Mouse (Mus musculus) embryonic facial prominence, embryonic 14.5 days (tissue): ENCODE results near the gene Wdr77. TPM values are rescaled to one million over a fixed set of nuclear protein-coding genes. Genes with fewer than 3 reads are reported as not detected.
"Not testable (repeated sequence)": the region's sequence is repeated elsewhere in the genome, so short reads cannot be mapped to it uniquely, and the experiment has no call there.

Experiments used
- ATAC-seq: fragments of 200-750 bp; cut with Nextera tagmentation; 2 replicates; pipeline ENCODE4 v1.8.0; 2017; ENCODE audit warnings: low read depth, moderate number of reproducible peaks, moderate TSS enrichment
- DNase-seq: peaks from one replicate; pipeline ENCODE4 v3.0.0-alpha.2; 2015; ENCODE audit warnings: low spot score
- H3K27ac ChIP-seq: fragments of 300-500 bp; sonication (generic); replicated peaks from 2 replicates; pipeline ENCODE4 v1.5.1; 2014; ENCODE audit warnings: low read depth, mild to moderate bottlenecking, low read length, moderate library complexity
- H3K27me3 ChIP-seq: fragments of 300-500 bp; sonication (generic); replicated peaks from 2 replicates; pipeline ENCODE4 v1.6.1; 2014; ENCODE audit warnings: low read length; ENCODE audit not compliant: control insufficient read depth, insufficient read depth
- H3K36me3 ChIP-seq: fragments of 300-500 bp; sonication (generic); 2 replicates; pipeline ENCODE4 v1.6.1; 2014; ENCODE audit warnings: low read length, mixed read lengths; ENCODE audit not compliant: control insufficient read depth, insufficient read depth
- H3K4me1 ChIP-seq: fragments of 300-500 bp; sonication (generic); 2 replicates; pipeline ENCODE4 v1.6.1; 2014; ENCODE audit warnings: antibody characterized with exemption, low read length; ENCODE audit not compliant: control insufficient read depth, insufficient read depth
- H3K4me2 ChIP-seq: fragments of 300-500 bp; sonication (generic); 2 replicates; pipeline ENCODE4 v1.6.1; 2014; ENCODE audit warnings: low read depth, mild to moderate bottlenecking, low read length, moderate library complexity, mixed read lengths
- H3K4me3 ChIP-seq: fragments of 300-500 bp; sonication (generic); 2 replicates; pipeline ENCODE4 v1.5.1; 2014; ENCODE audit warnings: low read depth, mild to moderate bottlenecking, low read length
- H3K9ac ChIP-seq: fragments of 300-500 bp; sonication (generic); 2 replicates; pipeline ENCODE4 v1.6.1; 2014; ENCODE audit warnings: low read depth, mild to moderate bottlenecking, low read length, moderate library complexity, mixed read lengths
- H3K9me3 ChIP-seq: fragments of 300-500 bp; sonication (generic); 2 replicates; pipeline ENCODE4 v1.6.1; 2016; ENCODE audit warnings: low read length; ENCODE audit not compliant: control insufficient read depth
- WGBS: fragments of 180-500 bp; shearing (Covaris S2); extraction: QIAGEN DNeasy Blood & Tissue Kit; methylation state at CpG from one replicate; pipeline ENCODE4 v1.1.7; 2014; 5-methylcytosine and 5-hydroxymethylcytosine counted together
- polyA plus RNA-seq: library from polyadenylated mRNA; unstranded; fragments of >200 nt; fragmentation: Nextera tagmentation; extraction: Ambion mirVana; gene quantifications from 2 replicates; pipeline ENCODE4 v1.2.1, GENCODE M21; 2014

The Wdr77 gene
- polyA plus RNA-seq, 1 experiment from 2014 or later, result 100 TPM

GRCm38 (mm10) chr3:105920743-105921142 lies 38.4 kb upstream of the Wdr77 start:
- not testable (repeated sequence) for H3K9me3 ChIP-seq, H3K27ac ChIP-seq, H3K9ac ChIP-seq, H3K4me2 ChIP-seq, DNase-seq, H3K36me3 ChIP-seq, ATAC-seq, H3K4me1 ChIP-seq, H3K27me3 ChIP-seq, H3K4me3 ChIP-seq

GRCm38 (mm10) chr3:105921959-105922358 lies 37.2 kb upstream of the Wdr77 start:
- Histone ChIP-seq H3K9ac (no peak overlapping the region), H3K27ac (no peak overlapping the region), H3K27me3 (no peaks in the 10 kb centered on the region), H3K4me1 (no peaks in the 10 kb centered on the region), H3K4me2 (no peak overlapping the region), H3K4me3 (no peak overlapping the region), H3K9me3 (no peaks in the 10 kb centered on the region), H3K36me3 (no peaks in the 10 kb centered on the region)
- ATAC-seq (no peak), DNase-seq (no peak)
- WGBS, result 75% methylated on average over 2 of the region's 2 CpGs

GRCm38 (mm10) chr3:105924616-105925015 lies 34.6 kb upstream of the Wdr77 start:
- H3K27ac ChIP-seq, result no peak overlapping the region
- no peaks in the 10 kb centered on the region for H3K27me3 ChIP-seq
- H3K4me1 ChIP-seq, result no peaks in the 10 kb centered on the region
- ATAC-seq (no peak), DNase-seq (no peak)
- H3K9me3 ChIP-seq, result no peaks in the 10 kb centered on the region
- H3K36me3 ChIP-seq, result no peaks in the 10 kb centered on the region
- H3K4me2 ChIP-seq, result no peak overlapping the region
- no peak overlapping the region for H3K4me3 ChIP-seq
- H3K9ac ChIP-seq, result no peak overlapping the region
- WGBS, result 82% methylated on average over 9 of the region's 9 CpGs

- Histone ChIP-seq H3K36me3 (no peaks in the 10 kb centered on the region), H3K4me2 (no peak overlapping the region), H3K9ac (no peak overlapping the region), H3K4me1 (no peaks in the 10 kb centered on the region), H3K4me3 (no peak overlapping the region), H3K9me3 (no peaks in the 10 kb centered on the region), H3K27me3 (no peaks in the 10 kb centered on the region), H3K27ac (no peak overlapping the region)
- no peak for DNase-seq
- WGBS, result 78% methylated on average over 7 of the region's 7 CpGs
- ATAC-seq, result no peak
Measured at GRCm38 (mm10) chr3:105927561-105928194, 31.5 kb upstream of the Wdr77 start.

- Histone ChIP-seq H3K9me3 (no peaks in the 10 kb centered on the region), H3K27me3 (no peaks in the 10 kb centered on the region), H3K4me1 (no peaks in the 10 kb centered on the region), H3K36me3 (no peaks in the 10 kb centered on the region), H3K4me3 (no peak overlapping the region), H3K4me2 (no peak overlapping the region), H3K27ac (no peak overlapping the region), H3K9ac (no peak overlapping the region)
- DNase-seq (no peak), ATAC-seq (no peak)
- WGBS, result 87% methylated on average over 3 of the region's 3 CpGs
Measured at GRCm38 (mm10) chr3:105928195-105928569, 31.0 kb upstream of the Wdr77 start.

- 86% methylated on average over 6 of the region's 6 CpGs for WGBS
Measured at GRCm38 (mm10) chr3:105928781-105929180, 30.4 kb upstream of the Wdr77 start.

GRCm38 (mm10) chr3:105929821-105930220 lies 29.3 kb upstream of the Wdr77 start:
- H3K36me3 ChIP-seq, result no peaks in the 10 kb centered on the region
- no peaks in the 10 kb centered on the region for H3K9me3 ChIP-seq
- 84% methylated on average over 7 of the region's 7 CpGs for WGBS
- H3K27ac ChIP-seq, result no peak overlapping the region
- H3K27me3 ChIP-seq, result no peaks in the 10 kb centered on the region
- H3K9ac ChIP-seq, result no peak overlapping the region
- no peak overlapping the region for H3K4me2 ChIP-seq
- ATAC-seq (no peak), DNase-seq (no peak)
- no peaks in the 10 kb centered on the region for H3K4me1 ChIP-seq
- H3K4me3 ChIP-seq, result no peak overlapping the region

More at GRCm38 (mm10) chr3:105928781-105929180, 30.4 kb upstream of the Wdr77 start:
- Histone ChIP-seq H3K4me2 (no peak overlapping the region), H3K36me3 (no peaks in the 10 kb centered on the region), H3K9me3 (no peaks in the 10 kb centered on the region), H3K9ac (no peak overlapping the region), H3K4me3 (no peak overlapping the region), H3K27me3 (no peaks in the 10 kb centered on the region), H3K27ac (no peak overlapping the region), H3K4me1 (no peaks in the 10 kb centered on the region)
- ATAC-seq (no peak), DNase-seq (no peak)

GRCm38 (mm10) chr3:105931095-105931494 lies 28.1 kb upstream of the Wdr77 start:
- no peak overlapping the region for H3K9ac ChIP-seq
- H3K36me3 ChIP-seq, result no peaks in the 10 kb centered on the region
- no peaks in the 10 kb centered on the region for H3K4me1 ChIP-seq
- WGBS, result 80% methylated on average over 2 of the region's 2 CpGs
- no peaks in the 10 kb centered on the region for H3K9me3 ChIP-seq
- H3K27ac ChIP-seq, result no peak overlapping the region
- no peak for DNase-seq
- no peak overlapping the region for H3K4me2 ChIP-seq
- H3K4me3 ChIP-seq, result no peak overlapping the region
- no peaks in the 10 kb centered on the region for H3K27me3 ChIP-seq
- no peak for ATAC-seq

GRCm38 (mm10) chr3:105932240-105933071 lies 26.7 kb upstream of the Wdr77 start, which contains the start of gene I830077J02Rik:
Gene I830077J02Rik, minus strand, starts transcription at chr3:105932664.
- 80% methylated on average over 8 of the region's 8 CpGs for WGBS
- no peak within 1 kb of the TSS for H3K9ac ChIP-seq

More at GRCm38 (mm10) chr3:105932240-105933071, 26.7 kb upstream of the Wdr77 start, which contains the start of gene I830077J02Rik:
- Histone ChIP-seq H3K4me3 (no peak within 1 kb of the TSS), H3K4me2 (no peak within 1 kb of the TSS), H3K9me3 (no peaks in the 10 kb centered on the region), H3K4me1 (no peaks in the 10 kb centered on the region), H3K36me3 (no peaks in the 10 kb centered on the region), H3K27ac (no peak within 1 kb of the TSS), H3K27me3 (no peaks in the 10 kb centered on the region)
- DNase-seq, result no peak
- no peak for ATAC-seq
